Mouse (Mus musculus): ENCODE data around the gene Ggta1.

GRCm38 (mm10) chr2:35509343-35509667 is 46.3 kb upstream of the Ggta1 start:
- TF ChIP-seq CTCF (IDR thresholded peaks at IDR 0.05; ENCODE audit: extremely low read depth, insufficient read depth, insufficient read length, insufficient replicate concordance), result no peak
- no peak for TF ChIP-seq POLR2A (IDR thresholded peaks at IDR 0.05; ENCODE audit: low read depth, low read length)
